Mouse (Mus musculus) forebrain, embryonic 15.5 days (tissue): ENCODE measurements around the gene Tef. TPM values are rescaled to one million over a fixed set of nuclear protein-coding genes. Genes with fewer than 3 reads are reported as not detected.

ENCODE experiments used
- ATAC-seq: fragments of 200-750 bp; cut with Nextera tagmentation; replicated peaks from 2 replicates; pipeline ENCODE4 v1.8.0; 2017; ENCODE audit warnings: mild to moderate bottlenecking, moderate TSS enrichment, moderate library complexity
- H3K27ac ChIP-seq: fragments of 300-500 bp; sonication (generic); replicated peaks from 2 replicates; pipeline ENCODE4 v1.5.1; 2015; ENCODE audit warnings: mild to moderate bottlenecking, inconsistent platforms
- H3K27me3 ChIP-seq: fragments of 300-500 bp; sonication (generic); 2 replicates; pipeline ENCODE4 v1.6.1; 2015; ENCODE audit warnings: inconsistent platforms
- H3K36me3 ChIP-seq: fragments of 300-500 bp; sonication (generic); 2 replicates; pipeline ENCODE4 v1.6.1; 2015; ENCODE audit warnings: mild to moderate bottlenecking, inconsistent platforms
- H3K4me1 ChIP-seq: fragments of 300-500 bp; sonication (generic); 2 replicates; pipeline ENCODE4 v1.6.1; 2015; ENCODE audit warnings: inconsistent platforms
- H3K4me2 ChIP-seq: fragments of 300-500 bp; sonication (generic); replicated peaks from 2 replicates; pipeline ENCODE4 v1.6.1; 2015; ENCODE audit warnings: mild to moderate bottlenecking, inconsistent platforms
- H3K4me3 ChIP-seq: fragments of 300-500 bp; sonication (generic); 2 replicates; pipeline ENCODE4 v1.5.1; 2015; ENCODE audit warnings: mild to moderate bottlenecking, inconsistent platforms
- H3K9ac ChIP-seq: fragments of 300-500 bp; sonication (generic); replicated peaks from 2 replicates; pipeline ENCODE4 v1.6.1; 2015; ENCODE audit warnings: mild to moderate bottlenecking, inconsistent platforms
- H3K9me3 ChIP-seq: fragments of 300-500 bp; sonication (generic); 2 replicates; pipeline ENCODE4 v1.6.1; 2016; ENCODE audit warnings: inconsistent platforms
- WGBS: fragments of 180-500 bp; shearing (Covaris S2); methylation state at CpG from one replicate; pipeline ENCODE4 v1.1.7; 2015; ENCODE audit warnings: mixed read lengths; 5-methylcytosine and 5-hydroxymethylcytosine counted together
- polyA plus RNA-seq: library from polyadenylated mRNA; unstranded; fragments of >200 nt; fragmentation: Nextera tagmentation; extraction: Ambion mirVana; gene quantifications from 2 replicates; pipeline ENCODE4 v1.2.1, GENCODE M21; 2015

The Tef gene
- polyA plus RNA-seq, 1 experiment from 2014 or later: 31.9 TPM

DNA sequence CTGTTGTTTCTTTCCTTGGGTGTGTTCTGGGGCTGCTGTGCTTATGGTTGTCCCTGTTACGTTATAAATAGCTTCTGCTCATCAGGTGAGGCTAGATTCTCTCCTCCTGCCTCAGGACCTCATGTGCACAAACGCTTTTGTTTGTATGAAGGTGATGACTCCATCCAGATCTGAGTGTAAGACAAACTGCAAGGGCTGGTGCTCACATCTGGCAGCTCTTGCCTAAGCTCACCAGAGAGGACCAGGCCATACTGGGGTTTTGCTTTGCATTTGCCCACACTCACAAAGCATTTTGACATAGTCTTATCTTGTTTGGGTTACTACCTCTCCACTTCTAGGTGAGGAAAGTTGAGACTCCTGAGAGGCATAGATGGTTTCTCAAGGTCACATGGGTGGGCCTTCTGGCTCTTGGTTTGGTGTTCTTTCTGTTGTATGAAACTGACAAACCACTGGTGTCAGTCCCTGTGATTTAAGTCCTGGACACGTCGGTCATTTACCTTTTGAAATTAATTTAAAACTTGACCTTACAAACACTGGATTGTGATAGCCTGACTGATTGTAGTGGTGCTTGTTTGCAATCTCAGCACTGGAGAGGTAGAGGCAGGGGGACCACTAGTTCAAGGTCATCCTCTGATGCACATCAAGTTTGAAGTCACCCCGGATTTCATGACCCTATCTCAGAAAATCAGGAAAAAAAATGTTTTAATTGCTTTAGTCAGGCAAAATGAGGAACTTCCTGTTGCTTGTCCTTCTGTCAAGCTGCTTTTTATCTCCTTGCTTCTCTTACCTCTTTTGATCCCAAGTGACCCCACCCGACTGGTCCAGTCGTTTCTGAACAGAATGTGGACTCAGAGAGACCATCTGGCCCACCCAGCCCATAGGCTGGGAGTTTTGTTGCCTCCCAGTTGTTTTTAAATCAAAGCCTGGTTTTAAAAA, 10.7 kb downstream of the Tef start:
- Histone ChIP-seq H3K36me3 (peaks cover 29% of the 10 kb centered on the region), H3K4me1 (peaks cover 35% of the 10 kb centered on the region), H3K9me3 (no peaks in the 10 kb centered on the region), H3K9ac (0 out of 2 replicates have a peak overlapping the region, but pooled peaks have one; percentile 75), H3K27ac (no peak overlapping the region), H3K4me2 (peak overlapping the region; percentile 71), H3K27me3 (no peaks in the 10 kb centered on the region), H3K4me3 (peak overlapping the region; percentile 72)
- 78% methylated on average over 7 of the region's 7 CpGs for whole genome bisulfite sequencing
- ATAC-seq: no peak

DNA sequence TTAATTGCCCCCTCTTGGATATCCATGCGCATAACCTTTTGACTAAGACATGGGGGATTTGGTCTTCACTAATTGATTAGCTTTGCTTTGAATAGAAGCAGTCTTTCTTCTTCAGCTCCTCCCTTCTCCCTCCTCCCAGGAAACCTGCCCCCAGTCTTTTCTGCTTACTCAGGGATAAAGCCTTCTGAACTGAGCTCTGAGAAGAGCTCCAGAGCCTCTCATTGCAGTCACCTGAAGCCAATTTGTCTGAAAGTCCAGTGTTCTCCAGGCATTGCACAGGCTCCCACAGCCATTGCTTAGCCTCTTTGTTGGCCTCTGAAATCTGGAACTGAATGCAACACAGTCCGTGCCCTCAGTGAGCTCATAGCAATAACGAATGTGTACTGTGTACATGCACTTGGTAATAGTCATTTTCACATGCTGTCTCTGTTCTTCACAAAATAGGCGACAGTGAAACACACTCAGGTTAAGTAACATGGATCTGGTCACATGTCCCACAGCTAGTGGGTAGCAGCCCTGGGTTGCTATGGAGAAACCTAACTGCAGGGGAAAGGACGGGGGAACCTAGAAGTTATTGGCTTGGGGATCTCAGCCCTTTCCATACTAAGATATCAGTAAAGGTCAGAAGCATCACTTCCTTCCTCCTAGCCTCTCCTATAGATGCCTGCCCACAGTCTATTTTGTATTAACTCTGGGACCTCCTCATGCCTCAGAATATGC, 11.9 kb downstream of the Tef start:
- WGBS: 44% methylated on average over 5 of the region's 5 CpGs
- H3K27me3 ChIP-seq: no peaks in the 10 kb centered on the region
- peaks cover 35% of the 10 kb centered on the region for H3K4me1 ChIP-seq
- H3K27ac ChIP-seq: no peak overlapping the region
- H3K36me3 ChIP-seq: peaks cover 30% of the 10 kb centered on the region
- no peak for ATAC-seq
- H3K9me3 ChIP-seq: no peaks in the 10 kb centered on the region
- no peak overlapping the region for H3K9ac ChIP-seq
- H3K4me3 ChIP-seq: no peak overlapping the region
- H3K4me2 ChIP-seq: no peak overlapping the region

DNA sequence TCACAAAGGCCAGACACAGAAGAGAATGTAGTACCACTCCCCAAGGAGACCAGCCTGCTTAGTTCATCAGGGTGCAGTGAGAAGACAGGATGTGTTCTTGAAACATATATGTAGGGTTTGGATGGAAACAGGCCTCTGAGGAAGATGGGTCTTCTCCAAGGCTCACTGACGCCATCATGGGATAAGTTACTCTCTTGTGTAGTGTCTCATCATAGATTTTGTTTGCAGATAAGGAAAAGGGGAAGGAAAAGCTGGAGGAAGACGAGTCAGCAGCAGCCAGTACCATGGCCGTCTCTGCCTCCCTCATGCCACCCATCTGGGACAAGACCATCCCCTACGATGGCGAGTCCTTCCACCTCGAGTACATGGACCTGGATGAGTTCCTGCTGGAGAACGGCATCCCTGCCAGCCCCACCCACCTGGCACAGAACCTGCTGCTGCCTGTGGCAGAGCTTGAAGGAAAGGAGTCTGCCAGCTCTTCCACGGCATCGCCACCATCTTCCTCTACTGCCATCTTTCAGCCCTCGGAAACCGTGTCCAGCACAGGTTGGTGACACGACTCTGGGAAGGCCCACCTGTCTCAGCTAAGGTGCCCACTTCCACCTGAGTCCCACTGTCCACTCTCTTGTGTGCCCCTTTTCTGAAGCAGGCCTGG, 12.6 kb downstream of the Tef start:
- Histone ChIP-seq H3K9me3 (no peaks in the 10 kb centered on the region), H3K27me3 (no peaks in the 10 kb centered on the region), H3K27ac (no peak overlapping the region), H3K4me2 (no peak overlapping the region), H3K36me3 (peaks cover 36% of the 10 kb centered on the region), H3K4me3 (no peak overlapping the region), H3K9ac (no peak overlapping the region), H3K4me1 (peaks cover 29% of the 10 kb centered on the region)
- WGBS: 84% methylated on average over 12 of the region's 12 CpGs
- ATAC-seq: no peak

DNA sequence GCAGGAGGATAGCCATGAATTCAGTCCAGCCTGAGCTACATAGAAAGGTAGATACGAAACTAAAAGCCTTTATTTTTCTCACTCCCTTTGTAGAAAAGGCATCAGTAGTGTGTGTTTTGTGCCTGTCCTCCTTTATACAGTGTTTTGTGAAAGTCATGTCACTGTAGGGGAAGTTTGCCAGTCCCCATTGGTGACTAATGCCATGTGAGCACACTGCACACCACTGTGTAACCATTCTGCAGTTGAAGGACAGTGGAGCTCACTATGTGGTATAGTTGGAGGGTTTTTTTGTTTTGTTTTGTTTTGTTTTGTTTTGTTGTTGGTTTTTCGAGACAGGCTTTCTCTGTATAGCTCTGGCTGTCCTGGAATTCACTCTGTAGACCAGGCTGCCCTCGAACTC, 16.2 kb downstream of the Tef start:
- no peak for ATAC-seq
- Histone ChIP-seq H3K4me1 (peaks cover 5% of the 10 kb centered on the region), H3K4me2 (no peak overlapping the region), H3K9ac (no peak overlapping the region), H3K4me3 (no peak overlapping the region), H3K27me3 (no peaks in the 10 kb centered on the region), H3K27ac (no peak overlapping the region), H3K36me3 (peaks cover 63% of the 10 kb centered on the region), H3K9me3 (no peaks in the 10 kb centered on the region)
- WGBS: 89% methylated on average over 3 of the region's 3 CpGs

DNA sequence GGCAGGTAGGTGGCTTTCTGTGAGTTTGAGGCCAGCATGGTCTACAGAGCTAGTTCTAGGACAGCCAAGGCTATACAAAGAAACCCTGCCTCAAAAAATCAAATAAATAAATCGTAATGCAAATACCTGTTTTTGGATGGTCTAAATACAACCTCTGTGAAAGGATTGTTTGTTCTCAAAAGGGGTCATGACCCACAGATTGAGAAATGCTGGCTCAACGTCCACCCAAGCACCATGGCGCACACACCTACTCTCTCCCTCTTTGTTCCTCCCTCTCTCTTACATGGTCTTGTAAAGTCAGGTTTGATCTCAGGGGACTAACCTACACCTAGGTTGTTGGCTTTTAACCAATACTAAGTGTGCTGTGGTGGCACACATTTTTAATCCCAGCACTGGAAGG, 20.4 kb downstream of the Tef start:
- no peaks in the 10 kb centered on the region for H3K4me1 ChIP-seq
- 91% methylated on average over 3 of the region's 3 CpGs for WGBS
- no peaks in the 10 kb centered on the region for H3K9me3 ChIP-seq
- ATAC-seq: no peak
- no peak overlapping the region for H3K9ac ChIP-seq
- H3K4me2 ChIP-seq: no peak overlapping the region
- peaks cover 66% of the 10 kb centered on the region for H3K36me3 ChIP-seq
- no peak overlapping the region for H3K27ac ChIP-seq
- H3K4me3 ChIP-seq: no peak overlapping the region
- no peaks in the 10 kb centered on the region for H3K27me3 ChIP-seq

DNA sequence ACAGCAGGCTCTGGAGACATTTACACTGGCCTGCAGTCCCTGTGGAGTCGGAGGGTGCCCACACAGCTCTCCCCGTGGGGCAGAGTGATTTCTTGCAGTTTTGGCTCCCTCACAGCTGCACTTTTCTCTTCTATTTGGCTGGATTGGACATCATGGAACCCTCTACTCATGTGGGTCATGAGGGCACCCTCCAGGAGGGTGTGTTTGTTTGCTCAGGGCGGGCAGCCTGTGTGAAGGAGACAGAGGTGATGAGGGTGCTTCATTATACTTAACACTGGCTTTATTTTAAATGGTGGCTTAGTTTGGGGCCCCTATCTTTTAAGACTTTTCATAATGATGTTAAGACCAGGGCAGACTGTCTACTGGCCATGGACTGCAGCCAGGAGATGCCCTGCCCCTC, 22.6 kb downstream of the Tef start:
- ATAC-seq: no peak
- H3K4me1 ChIP-seq: no peaks in the 10 kb centered on the region
- H3K27me3 ChIP-seq: no peaks in the 10 kb centered on the region
- 94% methylated on average over 3 of the region's 3 CpGs for WGBS
- H3K4me3 ChIP-seq: no peak overlapping the region
- H3K9me3 ChIP-seq: no peaks in the 10 kb centered on the region
- no peak overlapping the region for H3K27ac ChIP-seq
- peaks cover 57% of the 10 kb centered on the region for H3K36me3 ChIP-seq
- no peak overlapping the region for H3K4me2 ChIP-seq
- no peak overlapping the region for H3K9ac ChIP-seq

DNA sequence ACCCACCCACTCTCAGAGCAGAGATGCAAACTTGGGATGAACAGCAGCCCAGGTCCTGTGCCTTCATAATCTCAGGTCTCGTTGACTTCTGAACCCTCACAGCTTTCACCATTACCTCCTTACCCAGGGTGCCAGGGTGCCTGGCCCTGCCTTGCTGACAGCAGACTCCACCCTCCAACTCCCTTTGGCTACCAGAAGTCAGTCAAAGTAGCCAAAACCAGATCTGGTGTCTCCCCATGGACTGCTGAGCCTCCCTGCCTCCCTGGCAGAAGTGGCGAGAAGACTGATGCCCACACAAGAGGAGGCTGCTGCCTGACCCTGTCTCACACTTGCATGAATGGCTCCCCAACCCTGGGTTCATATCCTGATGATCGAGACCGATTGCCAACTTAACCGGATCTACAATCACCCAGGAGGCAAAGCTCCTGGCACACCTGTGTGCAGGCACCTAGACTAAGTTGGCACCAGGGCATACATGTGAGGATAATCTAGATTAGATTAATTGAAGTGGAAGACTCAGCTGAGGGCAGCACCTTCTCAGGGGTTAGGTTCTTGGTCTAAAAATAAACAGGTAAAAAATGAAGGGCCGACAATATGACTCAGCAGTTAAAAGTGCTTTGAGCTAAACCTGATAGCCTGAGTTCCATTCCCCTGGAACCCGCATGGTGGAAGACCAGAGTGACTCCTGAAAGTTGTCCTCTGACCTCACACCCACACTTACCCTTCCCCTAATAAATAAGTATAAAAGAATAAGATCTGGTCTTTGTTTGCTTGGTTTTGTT, 26.4 kb downstream of the Tef start:
- ATAC-seq: no peak
- no peak overlapping the region for H3K9ac ChIP-seq
- no peak overlapping the region for H3K4me2 ChIP-seq
- no peak overlapping the region for H3K27ac ChIP-seq
- H3K4me3 ChIP-seq: no peak overlapping the region
- H3K4me1 ChIP-seq: peaks cover 4% of the 10 kb centered on the region
- no peaks in the 10 kb centered on the region for H3K9me3 ChIP-seq
- peaks cover 27% of the 10 kb centered on the region for H3K36me3 ChIP-seq
- 92% methylated on average over 7 of the region's 7 CpGs for WGBS
- H3K27me3 ChIP-seq: no peaks in the 10 kb centered on the region

DNA sequence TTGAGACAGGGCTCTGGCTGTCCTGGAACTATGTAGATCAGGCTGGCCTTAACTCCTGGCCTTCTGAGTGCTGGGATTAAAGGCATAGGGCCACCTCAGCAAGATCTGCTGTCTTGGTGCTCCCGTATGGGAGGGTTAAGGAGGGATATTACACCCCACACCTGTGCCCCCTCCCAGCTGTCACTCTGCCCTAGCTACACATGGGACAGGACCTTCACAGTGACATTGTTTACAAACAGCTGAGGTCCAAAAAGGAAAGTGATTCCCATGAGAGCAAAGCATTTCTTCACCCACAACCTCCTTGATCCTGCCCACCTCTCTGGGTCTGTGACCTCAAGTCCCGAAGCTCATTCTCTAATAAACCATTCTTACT, 27.0 kb downstream of the Tef start:
- Histone ChIP-seq H3K9me3 (no peaks in the 10 kb centered on the region), H3K27ac (no peak overlapping the region), H3K36me3 (peaks cover 22% of the 10 kb centered on the region), H3K4me1 (peaks cover 4% of the 10 kb centered on the region), H3K9ac (no peak overlapping the region), H3K27me3 (no peaks in the 10 kb centered on the region), H3K4me3 (no peak overlapping the region), H3K4me2 (no peak overlapping the region)
- WGBS: 73% methylated on average over 2 of the region's 2 CpGs
- no peak for ATAC-seq

DNA sequence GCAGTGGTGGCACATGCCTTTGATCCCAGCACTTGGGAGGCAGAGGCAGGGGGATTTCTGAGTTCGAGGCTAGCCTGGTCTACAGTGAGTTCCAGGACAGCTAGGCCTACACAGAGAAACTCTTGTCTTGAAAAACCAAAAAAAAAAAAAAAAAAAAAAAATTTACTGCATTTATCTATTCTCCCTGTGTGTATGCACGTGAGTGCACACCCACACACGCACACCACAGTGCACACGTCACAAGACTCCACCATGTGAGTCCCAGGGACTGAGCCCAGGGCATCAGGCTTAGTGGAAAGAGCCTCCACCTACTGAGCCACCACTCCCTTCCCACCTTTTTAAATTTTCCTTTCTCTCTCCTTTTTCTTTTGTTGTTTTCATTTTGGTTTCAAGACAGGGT, 28.3 kb downstream of the Tef start:
- ATAC-seq: no peak
- Histone ChIP-seq H3K9ac (no peak overlapping the region), H3K36me3 (peaks cover 9% of the 10 kb centered on the region), H3K4me1 (peaks cover 4% of the 10 kb centered on the region), H3K27me3 (no peaks in the 10 kb centered on the region), H3K4me2 (no peak overlapping the region), H3K4me3 (no peak overlapping the region), H3K27ac (peak overlapping the region; percentile 32; the same call in 1 of the 2 replicates), H3K9me3 (no peaks in the 10 kb centered on the region)
- 92% methylated on average over 4 of the region's 4 CpGs for WGBS

DNA sequence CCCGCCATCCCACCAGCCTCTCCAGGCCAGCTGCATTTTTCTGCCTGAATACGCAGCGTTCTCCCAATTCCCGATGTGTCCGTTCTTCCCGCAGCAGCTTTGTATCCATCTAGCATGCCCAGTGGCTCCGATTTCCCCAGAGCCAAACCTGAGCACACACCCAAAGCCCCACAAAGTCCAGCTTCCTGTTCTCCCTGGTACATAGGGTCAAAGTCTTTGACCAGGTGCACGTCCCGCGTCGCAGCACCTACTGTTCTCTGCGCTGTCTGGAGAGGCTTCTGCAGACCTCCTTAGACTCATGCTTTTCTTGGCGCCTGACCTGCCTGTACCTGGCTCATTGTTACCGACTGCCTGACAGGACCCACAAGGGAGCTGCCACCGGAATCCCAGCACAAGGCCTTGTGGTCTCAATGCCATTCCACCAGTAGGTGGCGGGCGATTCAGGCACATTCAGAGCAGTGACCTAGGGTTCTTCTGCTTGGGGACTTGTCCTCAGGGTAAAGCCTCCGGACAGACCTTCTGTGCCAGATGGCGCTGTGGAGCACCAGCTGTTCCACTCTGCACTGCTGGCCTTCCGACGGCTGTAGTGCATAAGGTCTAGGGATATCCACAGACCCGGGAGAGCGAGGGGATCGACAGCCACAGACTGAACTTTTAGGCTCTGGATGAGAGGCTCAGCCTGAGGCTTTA, 29.1 kb downstream of the Tef start:
- Histone ChIP-seq H3K9ac (no peak overlapping the region), H3K4me2 (no peak overlapping the region), H3K4me3 (no peak overlapping the region), H3K36me3 (peaks cover 6% of the 10 kb centered on the region; the same call in 1 of the 2 replicates), H3K4me1 (peaks cover 10% of the 10 kb centered on the region), H3K27ac (peak overlapping the region; percentile 39; the same call in 1 of the 2 replicates), H3K9me3 (no peaks in the 10 kb centered on the region), H3K27me3 (no peaks in the 10 kb centered on the region)
- WGBS: 16% methylated on average over 24 of the region's 24 CpGs
- ATAC-seq: peak; percentile 89

DNA sequence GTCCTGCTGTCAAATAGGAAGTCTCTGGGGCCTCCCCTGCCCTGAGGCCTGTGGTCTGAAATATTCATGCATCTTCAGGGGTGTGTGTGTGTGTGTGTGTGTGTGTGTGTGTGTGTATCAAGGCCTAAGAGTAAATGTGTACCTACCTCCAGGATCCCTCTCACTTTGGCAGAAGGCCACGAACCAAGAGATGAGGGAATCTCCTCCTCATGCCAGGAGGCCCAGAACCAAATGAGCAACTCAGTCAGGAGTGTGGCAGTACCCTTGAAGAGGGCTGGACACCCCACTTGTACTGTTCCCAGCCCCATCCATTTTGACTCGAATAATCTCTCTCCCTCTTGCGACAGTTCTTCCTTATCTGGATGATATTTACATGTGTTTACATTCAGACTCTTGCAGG, 30.0 kb downstream of the Tef start:
- no peaks in the 10 kb centered on the region for H3K36me3 ChIP-seq
- H3K9ac ChIP-seq: no peak overlapping the region
- peaks cover 15% of the 10 kb centered on the region for H3K4me1 ChIP-seq
- 0 out of 2 replicates have a peak overlapping the region, but pooled peaks have one; percentile 20 for H3K27ac ChIP-seq
- no peak overlapping the region for H3K4me3 ChIP-seq
- 94% methylated on average over 3 of the region's 3 CpGs for WGBS
- H3K9me3 ChIP-seq: no peaks in the 10 kb centered on the region
- no peak for ATAC-seq
- no peaks in the 10 kb centered on the region for H3K27me3 ChIP-seq
- no peak overlapping the region for H3K4me2 ChIP-seq
